Mouse (Mus musculus): ENCODE data around the gene Pigk.

GRCm38 (mm10) chr3:152749881-152750280, 36.0 kb downstream of the Pigk start:
- TF ChIP-seq POLR2A (IDR thresholded peaks at IDR 0.05; ENCODE audit: low read depth, low read length) (no peak), CTCF (IDR thresholded peaks at IDR 0.05; ENCODE audit: extremely low read depth, insufficient read length, insufficient replicate concordance, low read depth, low read length) (no peak)
